Mouse (Mus musculus) c-Kit-positive CD71-negative TER-119-negative erythroid progenitor cells, embryonic 14.5 days (primary cell): Measurements from ENCODE around the gene Tbcel.

Experiments used
- DNase-seq: peaks from one replicate; pipeline ENCODE4 v3.0.0-alpha.2; 2013; ENCODE audit warnings: low read depth

Tbcel gene

DNA sequence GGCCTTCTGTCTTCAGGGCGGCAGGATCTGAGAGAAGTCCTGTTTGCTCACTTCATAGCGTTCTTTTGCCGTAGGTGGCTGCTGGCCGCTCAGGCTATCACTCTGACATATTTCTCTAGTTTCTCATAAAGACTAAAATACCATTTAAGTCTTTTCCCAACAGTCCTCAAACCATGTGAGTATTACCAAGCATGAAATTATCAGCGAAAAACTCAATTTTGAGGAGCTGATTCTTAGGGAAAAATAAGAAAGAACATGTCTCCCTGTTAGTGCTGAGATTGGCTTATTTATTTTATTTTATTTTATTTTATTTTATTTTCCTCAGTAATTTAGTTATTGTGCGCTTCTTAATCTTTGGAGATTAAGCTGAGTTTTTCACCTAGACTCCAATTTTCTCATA, at the start of gene Tbcel:
Gene Tbcel (minus strand): TSS at position 101 of the 400 bp plus-strand sequence.
- no peak for DNase-seq

DNA sequence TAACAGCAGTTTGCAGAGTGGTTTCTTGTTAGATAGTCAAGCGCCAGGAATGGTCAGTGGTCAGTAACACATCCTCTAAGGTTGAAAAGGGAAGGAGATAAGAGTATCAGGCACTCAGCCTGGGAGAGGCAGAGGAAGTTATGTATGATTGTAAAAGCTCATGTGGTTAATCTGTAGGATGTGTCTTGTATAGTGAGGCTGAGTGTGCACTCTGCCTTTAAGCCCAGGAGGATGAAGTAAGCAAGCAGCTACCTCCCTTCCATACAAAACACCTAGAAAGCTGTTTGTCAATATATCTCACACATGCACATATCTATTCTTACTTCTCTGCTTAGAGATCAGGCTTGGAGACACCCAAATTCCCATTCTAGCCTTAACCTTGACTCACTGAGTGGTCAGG, 47.6 kb upstream of the Tbcel start:
- no peak for DNase-seq

DNA sequence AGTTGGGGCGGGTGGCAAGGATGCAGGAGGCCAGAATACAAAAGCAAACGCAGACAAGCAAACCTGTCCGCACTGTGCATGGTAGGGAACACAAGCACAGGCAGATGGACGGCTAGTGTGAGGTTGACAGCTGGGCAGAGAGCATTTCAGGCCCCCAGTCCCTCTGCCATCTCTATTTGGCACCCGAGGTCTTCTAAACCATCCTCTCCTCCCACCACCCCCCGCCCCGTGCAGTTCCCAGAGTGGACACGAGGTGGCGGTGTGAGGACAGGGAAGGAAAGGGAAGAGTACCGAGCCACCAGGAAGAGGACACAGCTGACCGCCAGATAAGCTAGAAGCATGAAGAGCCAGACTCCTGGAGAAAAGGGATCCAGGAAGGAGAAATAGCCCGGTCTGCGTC, 42.5 kb upstream of the Tbcel start:
- DNase-seq: peak; percentile 49

DNA sequence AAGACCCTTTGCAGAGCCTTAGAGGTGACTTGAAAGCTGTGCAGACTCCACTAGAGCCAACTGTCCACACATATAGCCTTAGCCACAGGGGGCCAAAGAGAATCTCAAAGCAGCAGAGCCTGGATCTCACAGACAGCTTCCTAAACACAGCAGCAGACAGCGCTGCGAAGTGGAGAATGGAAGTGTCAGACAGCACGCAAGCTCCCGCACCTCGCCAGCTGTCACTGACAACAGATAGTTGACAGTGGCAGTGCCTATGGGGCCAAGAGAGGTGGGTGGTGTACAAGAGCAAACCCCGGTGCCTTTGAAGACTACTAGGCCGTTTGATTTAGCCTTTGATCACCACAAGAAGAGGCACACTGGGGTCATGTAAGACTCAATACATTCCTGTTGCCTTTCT, 41.4 kb upstream of the Tbcel start:
- DNase-seq: no peak

DNA sequence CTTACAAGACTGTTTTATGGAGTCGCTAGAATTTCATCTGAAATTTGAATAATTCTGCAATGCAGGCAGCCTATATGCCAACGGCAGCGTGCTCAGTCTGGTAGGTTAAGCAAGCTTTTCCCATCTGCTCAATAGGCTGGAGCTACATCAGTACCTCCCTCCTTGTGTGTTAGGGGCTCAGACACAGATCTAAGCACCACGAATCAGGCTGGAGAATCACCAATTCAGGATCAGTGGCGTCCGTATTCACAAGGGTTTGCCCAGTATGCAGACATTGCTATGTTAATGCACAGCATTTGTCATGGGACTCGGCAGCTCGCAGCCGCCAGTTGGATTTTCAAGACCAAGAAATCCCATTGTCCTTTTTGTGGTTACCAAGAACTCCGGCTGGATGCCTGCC, 36.9 kb upstream of the Tbcel start:
- no peak for DNase-seq

DNA sequence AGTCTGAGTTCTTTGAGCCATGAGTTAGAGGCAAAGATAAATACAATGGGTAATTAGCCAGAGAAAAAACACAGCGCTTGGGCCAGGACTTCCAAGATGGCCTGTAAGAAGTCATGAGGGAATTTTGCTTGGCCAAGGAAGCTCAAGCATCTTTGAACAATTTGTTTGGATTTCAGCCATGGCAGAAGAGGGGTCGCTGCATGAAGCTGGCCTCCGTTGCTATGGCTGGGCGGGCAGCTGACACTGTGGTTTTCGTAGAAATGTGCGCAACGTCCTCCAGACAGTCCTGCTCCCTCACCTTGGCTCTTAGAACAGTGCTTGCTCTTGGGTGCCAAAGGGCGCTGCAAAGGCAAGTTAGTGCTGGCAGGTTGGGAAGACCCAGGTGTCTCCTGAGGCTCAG, 25.9 kb upstream of the Tbcel start:
- DNase-seq: no peak

DNA sequence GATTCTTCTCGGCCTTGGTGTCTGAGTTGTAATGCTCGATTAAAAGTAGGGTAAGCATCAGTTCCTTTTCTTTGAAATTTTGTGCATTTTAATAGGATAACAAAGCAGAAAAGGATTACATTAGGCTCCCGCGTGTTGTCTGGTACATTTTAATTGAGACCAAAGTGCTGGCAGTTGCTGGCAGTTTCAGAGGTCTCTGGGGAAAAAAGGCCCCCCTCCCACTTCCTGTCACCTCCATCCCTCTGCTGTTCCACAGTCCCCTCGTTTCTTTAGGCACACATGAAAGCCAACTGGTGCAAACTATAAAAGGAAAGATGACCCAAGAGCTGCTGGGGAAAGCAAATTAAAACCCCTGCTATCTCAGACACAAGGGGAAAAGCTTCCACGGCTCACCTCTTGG, 25.4 kb upstream of the Tbcel start:
- no peak for DNase-seq

DNA sequence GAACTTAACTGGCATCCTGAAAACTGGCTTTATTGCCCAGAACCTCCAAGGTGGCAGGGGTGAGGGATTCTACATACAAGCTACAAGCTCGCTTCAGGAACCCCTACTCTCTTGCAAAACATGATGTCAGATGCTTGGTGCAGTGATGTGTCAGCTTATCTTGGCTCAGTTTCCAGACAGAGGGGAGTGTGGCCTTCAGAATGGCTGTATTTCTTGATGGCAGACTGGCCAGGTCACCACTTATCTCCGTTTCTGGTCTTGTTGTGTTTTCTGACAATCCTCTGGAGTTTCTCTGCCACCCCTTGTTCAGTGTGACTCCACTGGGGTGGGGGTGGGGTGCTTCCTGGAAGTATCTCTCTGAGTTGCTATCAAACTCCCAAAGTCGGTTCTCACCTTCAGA, 24.3 kb upstream of the Tbcel start:
- DNase-seq: no peak

DNA sequence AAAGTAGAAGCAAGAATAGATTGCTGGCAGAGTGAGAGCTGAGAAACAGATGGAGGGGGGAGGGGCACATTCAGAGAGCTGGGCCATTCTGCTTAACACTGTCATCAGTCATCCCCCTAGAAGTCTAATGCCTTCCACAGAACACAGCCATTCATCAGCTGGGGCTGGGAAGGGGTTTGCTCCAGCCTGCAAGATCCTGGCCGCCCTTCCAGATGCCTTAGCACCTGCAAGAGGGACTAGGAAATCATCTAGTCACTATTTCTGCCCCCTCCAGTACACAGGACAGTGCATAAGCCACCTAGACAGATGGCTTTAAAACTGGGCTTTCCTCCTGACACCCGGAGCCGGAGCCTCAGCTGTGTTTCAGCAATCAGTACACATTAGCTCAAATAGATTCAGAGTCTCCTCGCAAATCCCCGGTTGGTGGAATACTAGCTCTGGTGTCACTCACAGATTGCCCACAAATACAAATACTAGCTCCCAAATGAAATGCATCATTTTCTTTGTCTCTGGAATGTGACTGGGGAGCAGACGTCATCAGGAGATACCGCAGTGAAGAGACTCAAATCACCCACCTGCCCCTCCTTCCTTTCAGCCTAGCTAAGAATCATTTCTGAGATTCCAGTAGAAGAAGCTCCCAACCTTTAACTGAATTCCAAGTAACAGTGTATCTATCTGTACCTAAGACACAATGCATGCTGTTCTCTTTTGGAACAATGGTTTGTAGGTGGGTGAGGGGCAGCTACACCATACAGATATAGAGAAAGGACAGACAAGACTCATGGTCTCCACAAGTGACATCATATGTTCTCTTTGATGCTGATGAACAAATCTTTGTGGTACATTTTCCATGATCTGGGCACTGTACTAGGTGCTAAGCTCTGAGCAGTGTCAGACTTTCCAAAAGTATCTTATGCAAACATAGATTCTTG, 22.9 kb upstream of the Tbcel start:
- no peak for DNase-seq

DNA sequence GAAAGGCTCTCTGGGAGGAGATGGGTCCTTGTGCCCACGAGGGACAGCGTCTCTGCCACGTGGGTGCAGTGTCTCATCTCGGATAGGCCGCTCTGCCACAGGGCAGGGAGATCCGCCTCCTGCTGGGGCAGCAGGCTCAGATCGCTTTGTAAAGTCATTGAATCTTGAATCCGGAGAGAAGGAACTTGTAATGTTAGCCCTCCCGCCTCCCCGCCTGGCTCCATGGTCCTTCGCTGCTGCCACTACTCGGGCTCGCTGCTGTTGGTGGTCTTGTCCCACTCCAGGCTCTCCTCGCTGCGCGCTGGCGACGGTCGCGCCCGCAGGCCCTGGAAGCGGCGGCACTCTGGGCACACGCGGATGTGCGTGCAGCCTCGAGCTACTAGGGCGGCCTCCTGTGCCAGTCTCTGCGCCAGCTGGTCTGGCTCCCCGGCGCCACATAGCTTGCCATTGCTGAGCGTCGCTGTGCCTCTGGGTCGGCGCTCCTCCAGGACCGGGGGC, 13.0 kb upstream of the Tbcel start:
- DNase-seq: no peak

DNA sequence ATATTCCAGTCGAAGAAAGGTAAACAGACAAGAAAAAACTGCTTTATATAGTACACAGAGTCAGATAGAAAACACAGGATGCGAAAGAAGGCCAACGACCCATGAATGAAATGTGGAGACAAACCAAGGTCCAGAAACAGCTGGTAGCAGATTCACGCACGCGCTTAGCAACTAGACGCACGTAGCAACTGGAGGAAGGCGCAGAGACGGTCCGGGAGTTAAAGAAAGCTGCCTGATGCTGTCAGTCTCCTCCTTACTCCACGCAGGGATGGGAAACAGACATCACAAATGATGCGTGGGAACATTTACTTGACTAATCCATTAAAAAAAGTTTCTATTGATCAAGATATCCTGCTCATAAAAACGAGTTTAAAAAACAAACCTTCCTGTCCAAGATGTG, 10.6 kb upstream of the Tbcel start:
- DNase-seq: no peak

DNA sequence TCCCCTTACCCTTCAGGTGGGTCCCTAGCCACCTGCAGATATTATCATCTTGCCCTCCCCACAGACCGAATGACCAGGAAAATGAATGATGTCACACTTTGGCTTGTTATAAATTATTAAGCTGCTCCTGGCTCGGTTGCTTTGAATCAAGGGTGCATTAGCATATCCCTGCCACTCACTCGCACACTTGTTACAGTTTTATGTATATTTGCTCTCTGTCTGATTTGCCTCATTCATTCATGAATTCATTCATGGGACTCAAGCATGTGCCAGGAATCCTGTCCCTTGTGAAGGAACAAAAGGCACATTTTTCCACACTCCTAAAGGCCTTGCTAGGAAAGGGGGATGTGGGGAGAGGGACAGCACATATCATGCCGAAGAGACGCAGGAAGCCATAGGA, 5.5 kb upstream of the Tbcel start:
- DNase-seq: no peak

DNA sequence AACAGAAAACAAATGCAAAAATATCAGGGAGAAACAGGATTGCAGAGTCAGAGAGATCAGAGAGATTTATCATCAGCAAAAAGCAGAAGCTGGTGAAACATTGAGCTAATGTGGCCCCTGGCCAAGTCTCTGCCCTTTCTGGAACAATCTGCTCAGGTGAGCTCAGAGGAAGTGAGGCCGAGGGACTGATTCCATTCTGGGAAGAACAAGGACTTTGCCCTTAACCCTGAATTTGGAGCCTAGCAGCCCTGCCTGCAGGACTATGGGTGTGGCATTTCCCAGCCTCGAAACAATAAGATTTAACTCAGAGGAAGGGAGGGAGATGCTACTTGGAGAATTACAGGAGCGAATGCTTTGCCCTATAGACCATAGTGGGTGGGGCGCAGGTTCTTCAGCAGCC, 4.7 kb upstream of the Tbcel start:
- DNase-seq: no peak

DNA sequence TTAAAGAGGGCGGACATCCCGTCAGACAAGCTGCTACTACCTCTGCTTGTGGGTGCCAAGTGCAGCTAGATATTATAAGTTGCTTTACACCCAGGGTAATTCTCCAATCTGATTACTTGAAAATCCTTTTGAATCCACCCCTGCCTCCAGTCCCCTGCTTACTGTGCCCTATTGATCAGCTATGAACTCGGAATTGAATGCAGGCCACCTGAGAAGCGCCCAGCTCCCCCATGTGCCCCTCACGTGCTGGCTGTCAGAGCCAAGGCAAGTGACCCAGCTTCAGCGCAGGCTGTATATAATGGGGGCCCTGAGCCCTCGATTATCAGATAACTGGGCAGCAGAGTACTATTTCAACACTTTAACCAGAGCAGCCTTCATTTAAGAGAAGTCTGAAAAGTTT, 626 bp upstream of the Tbcel start:
- DNase-seq: no peak

DNA sequence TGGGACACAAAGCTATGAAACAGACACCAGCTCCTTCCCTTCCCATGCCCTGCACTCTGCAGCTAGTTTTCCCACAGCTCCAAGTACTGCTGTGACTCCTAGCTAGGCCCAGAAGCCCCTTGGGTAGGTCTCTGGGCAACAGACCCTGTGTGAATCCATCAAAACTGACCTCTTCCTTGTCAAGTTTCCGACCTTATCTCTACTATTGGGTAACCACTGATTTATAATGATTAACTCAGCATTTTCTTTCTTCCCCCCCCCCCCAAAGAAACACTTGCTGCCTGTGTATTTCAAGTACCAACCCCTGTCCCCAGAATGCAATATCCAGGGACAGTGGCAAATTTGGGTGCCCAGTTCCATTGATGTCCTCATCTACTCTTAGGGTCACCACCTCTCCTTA, 587 bp downstream of the Tbcel start:
- DNase-seq: no peak

DNA sequence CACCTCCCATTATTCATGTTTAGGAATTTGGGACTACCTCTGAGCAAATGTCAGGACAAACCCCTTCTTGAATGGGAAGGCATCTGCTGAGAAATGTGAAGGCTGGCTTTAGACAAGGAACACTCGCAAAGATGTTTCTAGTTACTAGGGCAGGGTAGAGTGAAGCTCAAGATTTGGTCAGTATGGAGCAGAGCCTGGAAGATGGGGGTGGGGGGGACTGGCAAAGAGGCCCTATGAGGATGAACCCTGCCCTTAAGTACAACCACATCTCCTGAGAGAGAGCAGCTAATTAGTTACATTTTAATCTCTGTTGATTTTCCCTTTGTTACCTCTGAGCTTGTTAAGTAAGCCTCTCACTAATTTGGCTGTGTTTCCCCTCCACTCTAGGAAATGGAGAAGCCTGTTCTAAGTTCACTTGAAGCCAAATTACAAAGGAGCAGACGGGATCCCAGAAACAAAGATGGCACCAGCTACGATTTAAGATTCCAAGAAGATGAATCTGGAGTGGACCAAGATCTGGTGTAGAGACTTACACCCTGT, 2.6 kb downstream of the Tbcel start:
- no peak for DNase-seq

DNA sequence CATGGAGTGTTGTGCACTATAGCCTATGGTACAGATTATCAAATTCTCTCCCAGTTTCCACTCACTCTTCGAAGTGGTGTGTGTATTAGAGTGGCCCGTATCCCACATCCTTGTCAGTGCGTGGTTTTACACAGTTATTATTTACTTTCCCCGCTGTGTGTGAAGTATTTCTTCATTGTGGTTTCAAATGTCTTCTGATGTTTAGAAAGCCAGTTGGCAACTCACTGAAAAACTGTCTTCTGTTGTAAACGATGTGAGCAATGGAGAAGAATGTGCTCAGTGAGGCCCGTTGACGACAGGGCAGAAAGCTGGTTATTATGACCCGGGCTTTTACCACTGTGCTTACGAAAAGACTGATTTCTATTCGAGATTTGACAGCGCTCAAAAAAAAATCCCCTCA, 3.0 kb downstream of the Tbcel start:
- no peak for DNase-seq

DNA sequence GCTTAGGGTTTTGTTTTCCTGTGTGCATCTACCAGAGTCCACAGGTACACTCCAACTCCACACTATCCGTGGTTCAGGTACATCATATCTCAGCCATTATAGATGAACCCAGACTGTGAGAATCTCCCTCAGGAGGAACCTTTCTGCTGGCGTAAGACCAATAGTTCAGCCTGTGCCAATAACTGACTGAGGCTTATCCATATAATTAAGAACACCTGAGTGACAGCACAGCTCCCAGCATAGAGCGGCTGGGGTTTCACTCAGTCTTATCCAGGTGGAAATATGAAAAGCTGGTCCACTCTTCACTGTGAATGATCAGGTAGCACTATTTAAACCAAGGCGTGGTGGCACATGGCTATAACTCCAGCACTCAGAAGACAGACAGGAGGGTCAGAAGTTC, 3.9 kb downstream of the Tbcel start:
- DNase-seq: no peak

DNA sequence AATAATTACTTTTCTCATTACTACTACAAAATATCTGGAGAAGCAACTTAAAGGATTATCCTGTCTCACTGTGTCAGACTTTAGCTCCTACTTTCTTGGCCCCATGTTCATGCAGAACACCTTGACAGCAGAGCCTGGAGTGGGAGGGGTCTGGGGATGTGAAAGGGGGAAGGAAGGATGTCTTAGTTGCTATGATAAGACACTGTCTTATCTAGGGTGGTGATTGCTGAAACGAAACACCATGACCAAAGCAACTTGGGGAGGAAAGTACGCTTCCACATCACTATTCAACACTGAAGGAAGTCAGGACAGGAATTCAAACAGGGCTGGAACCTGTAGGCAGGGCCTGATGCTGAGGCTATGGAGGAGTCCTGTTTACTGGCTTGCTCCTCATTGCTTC, 11.3 kb downstream of the Tbcel start:
- no peak for DNase-seq

DNA sequence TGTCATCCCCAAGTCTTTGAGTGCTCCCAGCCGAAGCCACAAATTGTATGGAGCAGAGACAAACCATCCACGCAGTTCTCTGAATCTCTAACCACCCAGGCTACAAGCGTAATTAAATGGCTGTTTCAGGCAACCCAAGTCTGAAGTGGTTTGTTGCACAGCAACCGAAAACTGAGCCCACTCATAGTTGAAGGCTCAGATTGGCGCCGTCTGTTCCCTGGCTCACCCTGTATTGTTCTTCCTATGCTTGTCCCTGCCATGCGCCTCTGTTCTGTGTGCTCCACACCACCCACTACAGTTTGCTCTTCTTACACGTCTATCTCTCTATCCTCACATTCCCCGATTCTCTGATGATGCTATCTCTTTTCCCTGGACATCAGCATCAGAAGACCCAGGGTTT, 15.8 kb downstream of the Tbcel start:
- DNase-seq: no peak

DNA sequence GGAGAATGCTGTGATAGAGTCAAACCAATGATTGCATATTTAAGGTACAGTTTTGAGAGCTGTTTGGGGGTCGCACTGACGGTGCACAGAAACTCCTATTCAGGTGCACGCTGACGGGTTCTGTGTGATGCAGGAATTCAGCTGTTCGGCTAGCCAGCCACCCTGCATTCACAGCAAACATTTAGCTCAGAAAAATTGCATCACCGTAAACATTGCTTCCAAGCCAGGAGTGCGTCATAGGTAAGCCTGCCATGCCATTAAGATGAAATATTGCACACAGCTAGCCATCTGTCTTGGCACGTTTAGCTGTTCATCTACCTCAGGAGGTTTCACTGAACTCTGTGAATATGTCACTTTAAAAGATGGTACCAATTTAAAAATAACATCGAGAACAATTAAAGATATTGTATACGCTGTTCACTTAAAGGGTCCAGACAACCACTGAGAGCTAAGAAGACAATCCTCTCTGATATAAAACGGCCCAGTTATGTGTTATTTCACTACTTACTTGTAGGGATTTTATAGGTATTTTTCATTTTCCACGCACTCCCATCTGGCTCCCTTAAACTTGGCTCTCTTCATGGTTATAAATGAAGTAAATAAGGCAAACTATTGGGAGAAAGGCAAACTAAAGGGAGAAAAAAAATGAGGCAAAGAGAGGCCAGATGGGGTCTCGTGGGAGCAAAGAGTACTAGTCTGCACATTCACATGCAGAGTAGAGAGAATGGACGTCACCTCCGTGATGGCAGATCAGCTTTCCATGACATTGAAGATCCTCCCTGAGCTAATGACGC, 16.8 kb downstream of the Tbcel start:
- no peak for DNase-seq

DNA sequence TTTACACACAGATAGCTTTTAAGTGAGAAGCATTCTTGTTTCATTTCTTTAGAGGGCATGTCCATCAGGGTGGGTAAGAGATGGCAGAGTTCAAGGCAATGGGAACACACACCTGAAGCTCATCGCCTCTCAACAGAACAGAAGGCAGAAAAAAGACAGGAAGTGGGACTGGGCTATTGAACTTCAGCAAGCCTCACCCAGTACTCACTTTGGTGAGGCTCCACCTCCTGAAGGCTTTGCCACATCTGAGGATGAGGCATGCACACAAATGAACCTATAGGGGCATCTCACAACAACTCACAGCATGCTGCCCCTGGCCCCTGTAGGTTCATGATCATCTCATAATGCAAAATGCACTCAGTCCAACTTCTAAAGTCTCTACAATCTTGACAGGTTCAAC, 19.5 kb downstream of the Tbcel start:
- DNase-seq: no peak

DNA sequence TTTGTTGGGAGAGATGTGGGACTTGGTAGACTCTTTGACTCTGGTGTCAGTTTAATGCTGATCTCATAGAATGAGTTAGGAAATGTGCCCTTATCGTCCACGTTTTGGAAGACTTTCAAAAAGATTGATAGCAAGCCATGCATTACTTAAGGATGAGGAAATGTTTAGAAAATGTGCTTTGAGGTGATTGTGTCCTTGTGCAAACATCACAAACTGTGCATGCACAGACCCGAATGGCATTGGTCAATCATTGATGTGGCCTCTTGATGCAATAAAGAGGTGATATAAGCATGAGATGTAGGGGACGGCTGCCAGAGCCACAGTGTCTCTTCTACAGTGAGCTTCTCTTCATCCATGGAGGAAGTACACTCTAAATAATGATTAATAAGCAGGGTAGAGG, 20.7 kb downstream of the Tbcel start:
- DNase-seq: no peak
